17 mouse cellular contexts compared by ENCODE assay signal in genomic region chr3:30438007-30438406, GRCm38 (mm10).
"Had no signal": no experiment of that assay in that cellular context is flagged by ENCODE, and none has a peak within 500 bp of the region (broad histone marks: within the 10 kb centered on the region; RNA-seq: fewer than 3 reads in every experiment).

No protein-coding gene starts in this region.

- H3K4me2 ChIP-seq: limb, embryonic 15.5 days; liver, embryonic 12.5 days; lung, embryonic 14.5 days; neural tube, embryonic 13.5 days had no signal

- H3K27ac ChIP-seq: layer of hippocampus, adult 2 months; limb, embryonic 15.5 days; liver, embryonic 12.5 days; midbrain, embryonic 10.5 days; neural tube, embryonic 13.5 days had no signal

- ATAC-seq: intestine, postnatal 0 days; liver, embryonic 12.5 days; midbrain, embryonic 16.5 days had no signal

- DNase-seq: kidney, adult 9 months; kidney, postnatal 10 days; kidney, postnatal 4 days; left cerebral cortex, postnatal 4 days; lung, embryonic 14.5 days; lung, postnatal 10 days; lung, postnatal 4 days; retina, postnatal 1 day; right cerebral cortex, postnatal 4 days; thymus, postnatal 4 days had no signal

- H3K9me3 ChIP-seq: limb, embryonic 15.5 days; liver, embryonic 12.5 days; neural tube, embryonic 13.5 days had no signal

- H3K4me3 ChIP-seq: layer of hippocampus, adult 2 months; limb, embryonic 15.5 days; liver, embryonic 12.5 days; midbrain, embryonic 10.5 days; neural tube, embryonic 13.5 days had no signal

- H3K36me3 ChIP-seq: limb, embryonic 15.5 days; liver, embryonic 12.5 days; midbrain, embryonic 10.5 days; neural tube, embryonic 13.5 days had no signal

- H3K9ac ChIP-seq: limb, embryonic 15.5 days; liver, embryonic 12.5 days; lung, embryonic 14.5 days; neural tube, embryonic 13.5 days had no signal

- H3K4me1 ChIP-seq: liver, embryonic 12.5 days; neural tube, embryonic 13.5 days had no signal

- H3K27me3 ChIP-seq: limb, embryonic 15.5 days; liver, embryonic 12.5 days; neural tube, embryonic 13.5 days had no signal
